Mouse (Mus musculus) intestine, postnatal 0 days (tissue): ENCODE results near the gene Dlgap4. TPM values are rescaled to one million over a fixed set of nuclear protein-coding genes. Genes with fewer than 3 reads are reported as not detected.

Experiments used
- ATAC-seq: fragments of 200-750 bp; cut with Nextera tagmentation; 2 replicates; pipeline ENCODE4 v1.8.0; 2017; ENCODE audit warnings: mild to moderate bottlenecking, moderate TSS enrichment, moderate library complexity
- H3K27ac ChIP-seq: fragments of 300-500 bp; sonication (generic); 2 replicates; pipeline ENCODE4 v1.5.1; 2014; ENCODE audit warnings: mild to moderate bottlenecking, low read depth, low read length, moderate library complexity
- H3K27me3 ChIP-seq: fragments of 300-500 bp; sonication (generic); replicated peaks from 2 replicates; pipeline ENCODE4 v1.6.1; 2014; ENCODE audit warnings: low read length, mixed read lengths; ENCODE audit not compliant: control insufficient read depth, insufficient read depth
- H3K36me3 ChIP-seq: fragments of 300-500 bp; sonication (generic); 2 replicates; pipeline ENCODE4 v1.6.1; 2014; ENCODE audit warnings: mild to moderate bottlenecking, moderate library complexity; ENCODE audit not compliant: control insufficient read depth, insufficient read depth
- H3K4me1 ChIP-seq: fragments of 300-500 bp; sonication (generic); replicated peaks from 2 replicates; pipeline ENCODE4 v1.6.1; 2014; ENCODE audit warnings: antibody characterized with exemption, low read length, mixed read lengths; ENCODE audit not compliant: control insufficient read depth, insufficient read depth
- H3K4me2 ChIP-seq: fragments of 300-500 bp; sonication (generic); replicated peaks from 2 replicates; pipeline ENCODE4 v1.6.1; 2014; ENCODE audit warnings: low read depth, mild to moderate bottlenecking, moderate library complexity
- H3K4me3 ChIP-seq: fragments of 300-500 bp; sonication (generic); 2 replicates; pipeline ENCODE4 v1.5.1; 2014; ENCODE audit warnings: low read depth, low read length
- H3K9ac ChIP-seq: fragments of 300-500 bp; sonication (generic); 2 replicates; pipeline ENCODE4 v1.6.1; 2014; ENCODE audit warnings: mild to moderate bottlenecking, low read depth, low read length
- H3K9me3 ChIP-seq: fragments of 300-500 bp; sonication (generic); 2 replicates; pipeline ENCODE4 v1.6.1; 2016; ENCODE audit warnings: mixed run types; ENCODE audit not compliant: control insufficient read depth
- CTCF ChIP-seq: sonication (generic); IDR thresholded peaks from 2 replicates; pipeline ENCODE4 v1.5.1; 2016; ENCODE audit warnings: low read depth, mild to moderate bottlenecking, control low read depth, antibody characterized with exemption, moderate library complexity
- WGBS: fragments of 180-500 bp; shearing (Covaris S2); extraction: QIAGEN DNeasy Blood & Tissue Kit; methylation state at CpG from one replicate; pipeline ENCODE4 v1.1.7; 2014; 5-methylcytosine and 5-hydroxymethylcytosine counted together
- polyA plus RNA-seq: library from polyadenylated mRNA; unstranded; fragments of >200 nt; fragmentation: Nextera tagmentation; extraction: Ambion mirVana; gene quantifications from 2 replicates; pipeline ENCODE4 v1.2.1, GENCODE M21; 2015

The Dlgap4 gene
- polyA plus RNA-seq, 1 experiment from 2014 or later, result 43.1 TPM

GRCm38 (mm10) chr2:156723899-156724523, 110.5 kb downstream of the Dlgap4 start:
- H3K27ac ChIP-seq, result no peak overlapping the region
- no peaks in the 10 kb centered on the region for H3K36me3 ChIP-seq
- no peaks in the 10 kb centered on the region for H3K9me3 ChIP-seq
- H3K4me2 ChIP-seq, result no peak overlapping the region
- H3K9ac ChIP-seq, result no peak overlapping the region
- no peak for ATAC-seq
- no peak for TF ChIP-seq CTCF
- H3K4me3 ChIP-seq, result no peak overlapping the region
- WGBS, result 61% methylated on average over 1 of the region's 1 CpGs
- H3K4me1 ChIP-seq, result peaks cover 18% of the 10 kb centered on the region
- H3K27me3 ChIP-seq, result no peaks in the 10 kb centered on the region

- no peak overlapping the region for H3K4me3 ChIP-seq
- TF ChIP-seq CTCF, result no peak
- no peak overlapping the region for H3K4me2 ChIP-seq
- H3K9me3 ChIP-seq, result no peaks in the 10 kb centered on the region
- ATAC-seq, result no peak
- H3K9ac ChIP-seq, result no peak overlapping the region
- H3K27me3 ChIP-seq, result no peaks in the 10 kb centered on the region
- no peak overlapping the region for H3K27ac ChIP-seq
- peaks cover 18% of the 10 kb centered on the region for H3K4me1 ChIP-seq
- 76% methylated on average over 4 of the region's 4 CpGs for WGBS
- H3K36me3 ChIP-seq, result no peaks in the 10 kb centered on the region
Observed at GRCm38 (mm10) chr2:156724871-156725270, 111.4 kb downstream of the Dlgap4 start.

DNA sequence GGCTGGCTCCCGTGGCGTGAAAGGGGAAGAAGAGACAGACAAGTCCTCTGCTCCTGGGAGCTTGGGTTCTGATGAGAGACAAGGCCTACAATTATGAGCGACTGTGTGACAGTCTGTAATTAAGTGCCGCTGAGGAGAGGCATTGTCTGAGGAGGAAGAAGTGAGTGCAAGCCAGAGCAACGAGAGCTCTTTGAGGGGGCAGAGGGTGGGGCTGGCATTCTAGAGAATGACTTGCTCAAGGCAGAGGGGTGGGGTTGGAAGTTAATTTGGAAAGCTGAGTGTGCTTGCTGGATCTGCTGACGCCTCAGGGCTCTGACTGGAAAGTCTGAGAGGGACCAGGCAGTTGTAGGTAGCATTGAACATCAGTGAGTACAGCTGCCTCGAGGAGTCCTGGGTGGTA, 112.8 kb downstream of the Dlgap4 start:
- H3K27ac ChIP-seq, result peak overlapping the region; percentile 57
- H3K9ac ChIP-seq, result 0 out of 2 replicates have a peak overlapping the region, but pooled peaks have one; percentile 17
- H3K27me3 ChIP-seq, result no peaks in the 10 kb centered on the region
- no peak for TF ChIP-seq CTCF
- H3K4me2 ChIP-seq, result peak overlapping the region; percentile 1; the same call in 1 of the 2 replicates
- H3K36me3 ChIP-seq, result no peaks in the 10 kb centered on the region
- no peak overlapping the region for H3K4me3 ChIP-seq
- no peaks in the 10 kb centered on the region for H3K9me3 ChIP-seq
- H3K4me1 ChIP-seq, result peaks cover 21% of the 10 kb centered on the region
- 21% methylated on average over 7 of the region's 7 CpGs for WGBS
- ATAC-seq, result no peak

DNA sequence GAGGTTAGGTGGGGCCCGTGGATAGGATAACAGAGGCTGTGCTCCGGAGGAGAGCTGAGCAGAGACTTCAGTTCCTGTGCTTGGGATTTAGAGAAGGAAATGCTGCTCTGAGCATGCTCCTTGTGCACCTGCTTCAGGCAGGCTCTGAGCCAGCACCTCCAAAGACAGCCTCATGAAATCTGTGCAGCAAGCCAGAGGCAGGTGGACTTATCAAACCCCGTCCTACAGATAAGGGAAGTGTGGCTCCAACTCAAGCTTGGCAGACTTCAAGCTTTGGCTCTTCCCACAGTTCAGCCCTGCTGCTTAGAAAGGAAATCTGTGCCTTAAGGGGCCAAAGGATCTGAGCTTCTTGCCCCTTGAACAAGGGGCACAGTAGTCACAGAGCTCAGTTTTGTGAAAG, 113.4 kb downstream of the Dlgap4 start:
- no peaks in the 10 kb centered on the region for H3K36me3 ChIP-seq
- no peak for ATAC-seq
- 0 out of 2 replicates have a peak overlapping the region, but pooled peaks have one; percentile 17 for H3K9ac ChIP-seq
- peaks cover 21% of the 10 kb centered on the region for H3K4me1 ChIP-seq
- H3K27ac ChIP-seq, result peak overlapping the region; percentile 57
- H3K4me3 ChIP-seq, result no peak overlapping the region
- no peaks in the 10 kb centered on the region for H3K9me3 ChIP-seq
- peak overlapping the region; percentile 1; the same call in 1 of the 2 replicates for H3K4me2 ChIP-seq
- no peaks in the 10 kb centered on the region for H3K27me3 ChIP-seq
- TF ChIP-seq CTCF, result no peak
- 14% methylated on average over 3 of the region's 3 CpGs for WGBS

DNA sequence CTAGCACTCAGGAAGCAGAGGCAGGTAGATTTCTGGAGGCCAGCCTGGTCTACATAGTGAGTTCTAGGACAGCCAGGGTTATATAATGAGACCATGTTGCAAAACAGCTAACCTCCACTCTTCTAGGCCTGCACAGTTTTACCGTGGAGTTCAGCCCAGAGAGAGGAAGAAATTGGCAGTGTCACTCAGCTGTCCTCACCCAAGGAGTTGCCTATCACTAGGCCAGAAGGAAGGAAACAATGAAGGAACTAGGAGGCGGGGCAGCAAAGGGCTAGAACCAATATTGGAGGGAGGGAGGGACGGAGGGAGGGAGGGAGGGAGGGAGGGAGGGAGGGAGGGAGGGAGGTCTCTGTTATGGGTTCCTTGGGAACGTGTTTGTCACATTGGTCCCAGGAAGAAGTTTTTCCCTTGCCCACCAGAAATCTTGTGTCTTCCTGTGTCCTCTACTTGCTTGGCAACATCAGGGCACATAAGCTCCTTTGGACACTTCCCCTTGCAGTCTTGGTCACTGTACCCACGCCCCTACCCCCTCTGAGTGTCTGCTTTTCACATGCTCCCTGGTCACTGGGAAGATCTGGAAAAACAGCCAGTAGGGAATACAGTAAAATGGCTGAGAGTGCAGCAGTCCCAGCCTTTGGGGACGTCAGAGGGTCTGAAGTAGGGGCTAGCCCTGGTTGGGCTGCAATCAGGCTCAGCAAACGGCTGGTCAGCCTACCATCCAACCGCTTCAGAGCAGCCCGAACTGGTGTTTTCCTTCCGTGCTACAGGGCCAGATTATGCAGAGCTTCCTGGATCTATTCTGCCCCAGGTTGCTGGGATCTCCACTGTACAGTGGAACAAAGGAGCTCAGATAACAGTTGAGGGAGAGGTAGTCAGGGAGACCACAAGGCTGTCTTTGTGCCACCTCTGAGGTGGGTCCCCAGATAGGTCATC, 116.3 kb downstream of the Dlgap4 start:
- H3K9ac ChIP-seq, result peak overlapping the region; percentile 42

DNA sequence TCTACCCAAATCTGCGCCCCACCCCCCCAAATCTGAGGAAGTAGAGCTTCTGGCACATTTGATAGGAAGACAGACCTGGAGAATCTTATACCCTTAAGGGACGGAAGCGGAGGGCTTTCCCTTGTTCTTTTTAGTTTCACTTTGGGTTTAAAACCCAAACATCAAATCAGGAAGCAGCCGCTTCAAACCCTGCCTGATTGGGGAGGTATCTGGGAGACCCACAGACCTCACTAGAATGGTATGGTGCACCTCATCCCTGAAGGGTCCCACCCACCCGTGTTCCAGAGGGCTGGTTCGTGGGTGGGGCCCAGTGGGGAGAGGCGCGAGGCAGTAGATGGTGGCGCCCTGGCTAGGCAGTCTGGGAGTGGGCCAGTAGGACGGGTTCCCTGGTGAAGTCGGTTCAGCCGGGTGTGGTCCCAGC, 117.0 kb downstream of the Dlgap4 start:
- peak; percentile 4; the same call in 1 of the 2 replicates for ATAC-seq
- Histone ChIP-seq H3K27ac (peak overlapping the region; percentile 78), H3K4me1 (peaks cover 18% of the 10 kb centered on the region), H3K27me3 (no peaks in the 10 kb centered on the region), H3K9me3 (no peaks in the 10 kb centered on the region), H3K36me3 (peaks cover 5% of the 10 kb centered on the region; the same call in 1 of the 2 replicates), H3K9ac (peak overlapping the region; percentile 42), H3K4me3 (peak overlapping the region; percentile 23), H3K4me2 (peak overlapping the region; percentile 62)
- 39% methylated on average over 12 of the region's 12 CpGs for WGBS
- TF ChIP-seq CTCF, result no peak

More for the DNA sequence above, 116.3 kb downstream of the Dlgap4 start:
- 32% methylated on average over 9 of the region's 10 CpGs for WGBS
- TF ChIP-seq CTCF, result no peak
- H3K36me3 ChIP-seq, result peaks cover 5% of the 10 kb centered on the region; the same call in 1 of the 2 replicates
- peak overlapping the region; percentile 78 for H3K27ac ChIP-seq
- ATAC-seq, result peak; percentile 24
- peak overlapping the region; percentile 23 for H3K4me3 ChIP-seq
- H3K9me3 ChIP-seq, result no peaks in the 10 kb centered on the region
- H3K27me3 ChIP-seq, result no peaks in the 10 kb centered on the region
- peak overlapping the region; percentile 62 for H3K4me2 ChIP-seq
- peaks cover 18% of the 10 kb centered on the region for H3K4me1 ChIP-seq
